Mouse (Mus musculus) T-helper 1 cell (primary cell): Measurements from ENCODE around the gene Nanos2.

Experiments used
- in situ Hi-C: fragments of 300-600 bp; cut with MboI, MseI; formaldehyde crosslinking; loops from one replicate; pipeline ENCODE4 v1.15.1; 2025; ENCODE audit warnings: high pct_unique_total_duplicates

Gene Nanos2

GRCm38 (mm10) chr7:18990601-18991295, 3.5 kb downstream of the Nanos2 start, which contains the start of gene Mypop:
TSS of gene Mypop (plus strand) at chr7:18991245.
- in situ Hi-C loops = no loop called here

DNA sequence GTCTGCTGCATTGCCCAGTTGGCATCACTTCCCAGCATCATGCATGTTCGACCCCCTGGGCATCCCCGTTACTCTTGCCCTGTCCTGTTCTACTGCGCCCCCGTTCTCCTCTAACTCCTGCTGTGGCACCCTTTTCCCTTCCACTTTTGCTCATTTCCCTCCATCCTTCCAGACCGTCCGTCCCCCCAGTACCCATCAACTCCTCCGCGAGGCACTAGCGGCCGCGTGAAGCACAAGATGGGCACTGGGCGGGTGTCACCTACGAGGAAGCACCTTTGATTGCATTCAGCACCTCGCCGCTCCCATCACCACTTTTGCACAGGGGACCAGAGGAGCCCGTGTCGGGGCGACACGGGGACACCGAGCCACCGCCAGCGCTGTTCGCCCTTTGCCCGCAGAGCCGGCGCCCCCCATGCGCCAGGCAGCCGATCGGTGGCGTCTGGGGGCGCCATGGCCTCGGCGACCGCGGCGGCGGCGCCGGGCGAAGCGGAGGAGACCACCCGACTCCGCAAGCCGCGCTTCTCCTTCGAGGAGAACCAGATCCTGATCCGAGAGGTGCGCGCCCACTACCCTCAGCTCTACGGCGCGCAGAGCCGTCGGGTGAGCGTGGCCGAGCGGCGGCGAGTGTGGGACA, 4.6 kb downstream of the Nanos2 start:
- in situ Hi-C loops = no loop called here

DNA sequence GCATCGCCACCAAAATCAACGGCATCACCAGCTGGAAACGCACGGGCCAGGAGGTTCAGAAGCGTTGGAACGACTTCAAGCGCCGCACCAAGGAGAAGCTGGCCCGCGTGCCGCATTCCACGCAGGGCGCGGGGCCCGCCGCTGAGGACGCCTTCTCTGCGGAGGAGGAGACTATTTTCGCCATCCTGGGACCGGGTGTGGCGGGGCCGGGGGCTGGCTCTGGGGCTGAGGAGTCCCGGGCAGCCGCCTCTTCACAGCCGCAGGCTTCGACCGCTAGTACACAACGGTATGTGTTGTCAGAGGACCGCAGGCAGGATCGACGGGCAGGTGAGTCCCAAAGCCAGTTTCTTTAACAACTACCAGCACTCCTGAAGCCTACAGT, 5.1 kb downstream of the Nanos2 start:
- in situ Hi-C loops = no loop called here

DNA sequence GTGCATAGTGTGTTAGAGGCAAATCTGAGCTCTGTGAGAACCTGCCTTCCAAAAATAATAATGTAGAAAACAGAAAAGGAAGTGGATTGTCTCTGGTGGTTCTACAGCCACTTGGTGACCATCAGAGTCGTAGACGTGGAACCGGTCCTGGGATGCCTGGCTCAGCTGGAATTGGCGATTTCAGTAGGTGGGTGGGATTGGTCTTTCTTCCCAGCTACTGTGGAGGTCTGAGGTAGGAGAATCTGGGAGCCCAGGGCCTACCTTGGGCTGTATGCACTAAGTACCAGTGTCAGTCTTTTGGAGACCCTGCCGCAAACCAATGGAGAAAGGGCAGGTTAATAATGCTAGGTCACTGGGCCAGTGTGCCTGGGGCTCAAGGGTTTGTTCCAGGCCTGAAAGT, 5.8 kb downstream of the Nanos2 start:
- in situ Hi-C loops = no loop called here

GRCm38 (mm10) chr7:18998835-18999234, 11.6 kb downstream of the Nanos2 start:
- in situ Hi-C loops = loop anchor here (5.0 kb wide), 1 partner anchor 87 kb away; the partner anchor contains the start of gene Ccdc61

DNA sequence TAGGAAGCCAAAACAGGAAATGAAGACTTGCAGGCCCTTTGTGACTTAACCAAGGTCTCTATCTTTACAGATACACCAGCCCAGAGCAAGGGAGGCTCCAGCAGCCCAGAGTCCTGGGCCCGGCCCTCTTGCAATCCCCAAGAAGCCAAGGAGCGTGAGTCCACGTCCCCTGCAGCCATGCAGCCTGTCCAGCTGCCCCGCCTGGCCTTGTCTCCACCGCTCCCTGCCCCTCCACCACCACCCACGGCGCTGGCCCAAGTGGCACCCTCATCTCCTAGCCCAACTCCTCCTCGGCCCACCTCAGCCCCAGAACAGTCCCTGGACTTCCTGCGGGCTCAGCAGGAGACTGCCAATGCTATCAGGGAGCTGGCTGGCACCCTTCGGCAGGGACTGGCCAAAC, 13.2 kb downstream of the Nanos2 start:
- in situ Hi-C loops = loop anchor here (25.0 kb wide), 1 partner anchor 937 kb away; no protein-coding TSS in a partner anchor

- in situ Hi-C loops = loop anchor here (25.0 kb wide), 1 partner anchor 936 kb away; no protein-coding TSS in a partner anchor
Observed at GRCm38 (mm10) chr7:19001066-19001806, 14.0 kb downstream of the Nanos2 start.

GRCm38 (mm10) chr7:19001807-19002085, 14.5 kb downstream of the Nanos2 start:
- in situ Hi-C loops = loop anchor here (25.0 kb wide), 1 partner anchor 936 kb away; no protein-coding TSS in a partner anchor

GRCm38 (mm10) chr7:19002115-19002514, 14.9 kb downstream of the Nanos2 start:
- in situ Hi-C loops = loop anchor here (25.0 kb wide), 1 partner anchor 935 kb away; no protein-coding TSS in a partner anchor

DNA sequence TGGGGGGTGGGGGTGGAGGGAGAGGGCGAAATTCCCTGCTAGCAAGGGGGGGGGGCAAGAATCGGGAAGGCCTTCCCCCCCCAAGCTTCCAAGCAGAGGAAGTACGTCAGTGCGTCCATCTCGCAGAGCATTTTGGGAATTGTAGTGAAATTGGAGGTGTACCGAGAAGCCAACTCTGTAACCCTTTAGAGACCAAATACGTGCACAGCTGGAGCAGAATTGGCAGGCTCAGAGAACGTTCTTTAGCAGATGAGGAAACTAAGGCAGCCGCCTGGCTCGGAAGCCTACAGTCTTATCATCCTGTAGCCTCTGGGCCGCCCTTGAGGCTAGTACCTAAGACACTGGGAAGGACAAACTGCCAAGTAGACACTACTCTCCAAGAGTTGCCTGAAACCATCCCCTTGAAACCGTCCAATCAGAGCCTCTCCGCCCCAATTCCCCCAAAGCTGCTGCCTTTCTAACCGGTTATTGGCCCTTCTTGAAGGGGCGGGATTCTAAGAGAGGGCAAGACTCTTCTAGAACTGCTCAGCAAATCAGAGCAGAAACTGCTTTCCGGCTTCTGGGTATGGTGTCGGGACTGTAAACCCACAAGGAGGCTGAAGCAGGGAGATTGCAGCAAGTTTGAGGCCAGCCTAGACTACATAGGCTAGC, 15.8 kb downstream of the Nanos2 start:
- in situ Hi-C loops = loop anchor here (25.0 kb wide), 1 partner anchor 934 kb away; no protein-coding TSS in a partner anchor

DNA sequence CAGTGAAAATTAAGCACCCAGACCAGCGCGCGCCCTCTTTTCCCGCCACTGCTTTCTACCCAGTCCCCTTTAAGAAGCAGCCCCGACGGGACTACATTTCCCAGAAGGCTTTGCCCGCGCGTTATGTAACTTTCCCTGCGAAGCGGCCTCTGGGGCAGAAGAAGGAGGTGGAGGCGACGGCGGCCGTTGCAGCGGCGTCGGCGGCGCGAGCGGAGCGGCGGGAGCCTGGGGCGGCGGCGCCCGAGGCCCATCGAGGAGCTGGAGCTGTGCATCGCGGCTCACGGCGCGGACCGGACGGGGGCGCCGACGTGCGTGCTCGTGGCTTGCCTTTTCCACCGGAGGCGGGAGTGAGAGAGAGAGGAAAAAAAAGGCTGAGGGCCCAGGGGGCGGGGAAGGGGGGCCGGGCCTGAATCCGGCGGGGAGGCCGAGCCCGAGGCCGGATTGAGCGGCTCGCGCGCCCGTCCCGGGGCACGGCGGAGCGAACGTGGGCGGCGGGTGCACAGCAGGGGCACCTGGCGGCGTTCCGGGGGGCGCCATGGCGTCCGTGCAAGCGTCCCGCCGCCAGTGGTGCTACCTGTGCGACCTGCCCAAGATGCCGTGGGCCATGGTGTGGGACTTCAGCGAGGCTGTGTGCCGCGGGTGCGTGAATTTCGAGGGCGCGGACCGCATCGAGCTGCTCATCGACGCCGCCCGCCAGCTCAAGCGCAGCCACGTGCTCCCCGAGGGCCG, 16.9 kb downstream of the Nanos2 start, which contains the start of gene Irf2bp1:
Gene Irf2bp1 (plus strand): TSS at position 143 of the 729 bp plus-strand sequence.
- in situ Hi-C loops = loop anchor here (25.0 kb wide), 1 partner anchor 933 kb away; no protein-coding TSS in a partner anchor

GRCm38 (mm10) chr7:19004631-19005079, 17.5 kb downstream of the Nanos2 start:
- in situ Hi-C loops = loop anchor here (25.0 kb wide), 1 partner anchor 933 kb away; no protein-coding TSS in a partner anchor

DNA sequence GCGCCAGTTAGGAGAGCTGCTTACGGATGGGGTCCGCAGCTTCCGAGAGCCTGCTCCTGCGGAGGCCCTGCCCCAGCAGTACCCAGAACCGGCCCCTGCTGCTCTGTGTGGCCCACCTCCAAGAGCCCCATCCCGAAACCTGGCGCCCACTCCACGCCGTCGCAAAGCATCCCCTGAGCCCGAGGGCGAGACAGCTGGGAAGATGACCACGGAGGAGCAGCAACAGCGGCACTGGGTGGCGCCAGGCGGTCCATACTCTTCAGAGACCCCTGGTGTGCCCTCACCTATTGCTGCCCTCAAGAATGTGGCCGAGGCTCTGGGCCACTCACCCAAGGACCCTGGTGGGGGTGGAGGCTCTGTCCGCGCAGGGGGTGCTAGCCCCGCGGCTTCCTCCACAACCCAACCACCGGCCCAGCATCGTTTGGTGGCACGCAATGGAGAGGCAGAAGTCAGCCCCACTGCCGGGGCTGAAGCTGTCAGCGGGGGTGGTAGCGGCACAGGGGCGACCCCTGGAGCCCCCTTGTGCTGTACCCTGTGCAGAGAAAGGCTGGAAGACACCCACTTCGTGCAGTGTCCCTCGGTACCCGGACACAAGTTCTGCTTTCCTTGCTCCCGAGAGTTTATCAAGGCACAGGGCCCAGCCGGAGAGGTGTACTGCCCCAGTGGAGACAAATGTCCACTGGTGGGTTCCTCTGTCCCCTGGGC, 18.4 kb downstream of the Nanos2 start:
- in situ Hi-C loops = loop anchor here (25.0 kb wide), 1 partner anchor 932 kb away; no protein-coding TSS in a partner anchor

- in situ Hi-C loops = loop anchor here (25.0 kb wide), 1 partner anchor 931 kb away; no protein-coding TSS in a partner anchor
Observed at GRCm38 (mm10) chr7:19006476-19006875, 19.3 kb downstream of the Nanos2 start.

DNA sequence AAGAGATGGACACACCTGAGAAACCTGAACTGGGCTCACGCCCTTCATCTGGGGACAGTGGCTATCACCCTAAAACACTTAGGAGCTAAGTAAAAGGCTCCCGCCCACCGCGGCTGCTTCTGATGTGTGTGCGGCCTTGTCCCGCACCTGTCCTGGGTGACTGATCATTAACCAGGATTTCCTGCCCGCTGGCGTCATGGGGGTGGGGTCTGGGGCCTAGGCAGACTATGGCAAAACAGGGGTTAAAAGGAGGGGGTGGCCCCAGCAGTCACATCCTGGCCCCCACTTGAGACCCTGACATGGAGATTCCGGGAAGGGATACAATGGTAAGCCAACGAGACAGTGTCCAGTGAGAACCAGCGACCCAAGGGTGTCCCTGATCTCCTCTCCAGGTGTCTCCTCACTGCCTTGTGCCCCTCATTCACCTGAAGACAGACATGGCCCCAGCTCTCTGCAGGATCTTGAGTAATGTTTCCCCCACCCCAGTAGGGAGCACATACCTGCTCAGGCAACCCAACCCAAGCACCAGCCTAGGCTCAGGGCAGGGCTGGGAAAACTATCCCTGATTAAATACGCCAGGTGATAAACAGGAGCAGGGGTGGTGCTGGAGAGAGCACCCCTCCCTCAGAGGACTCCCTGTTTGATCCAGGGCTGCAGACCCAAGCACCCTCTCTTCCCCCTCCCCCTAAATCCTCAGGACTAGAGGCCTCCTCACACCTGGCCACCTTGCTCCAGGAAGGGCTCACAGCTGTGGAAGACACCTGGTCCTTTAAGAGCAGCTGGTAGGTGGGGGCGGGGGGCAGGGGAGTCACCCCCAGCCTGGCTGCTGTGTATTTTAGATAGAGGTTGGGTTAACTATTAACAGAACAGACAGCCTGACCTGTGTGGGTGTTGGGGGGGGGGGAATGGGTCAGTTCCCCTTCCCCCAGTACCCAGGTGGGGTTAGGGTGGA, 20.1 kb downstream of the Nanos2 start:
- in situ Hi-C loops = loop anchor here (25.0 kb wide), 1 partner anchor 930 kb away; no protein-coding TSS in a partner anchor

DNA sequence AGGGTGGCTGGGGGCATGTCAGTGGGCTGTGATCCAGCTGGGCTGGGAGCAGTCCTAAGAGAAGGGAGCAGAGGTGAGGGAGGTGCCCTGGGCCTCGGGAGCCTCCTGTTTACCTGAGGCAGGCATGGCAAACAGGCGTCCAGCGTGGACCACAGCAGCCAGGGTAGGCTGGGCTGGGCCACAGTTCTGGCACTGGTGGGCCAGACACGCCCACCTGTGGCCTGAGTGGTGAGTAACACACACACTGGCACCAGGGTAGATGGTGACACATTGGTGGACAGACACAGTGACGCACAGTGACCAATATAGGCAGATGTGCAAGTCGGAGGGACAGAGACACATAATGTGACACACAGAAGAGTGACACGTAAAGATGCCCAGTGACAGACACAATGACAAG, 23.4 kb downstream of the Nanos2 start:
- in situ Hi-C loops = loop anchor here (25.0 kb wide), 1 partner anchor 927 kb away; no protein-coding TSS in a partner anchor

GRCm38 (mm10) chr7:19012025-19012621, 24.9 kb downstream of the Nanos2 start:
- in situ Hi-C loops = loop anchor here (25.0 kb wide), 1 partner anchor 925 kb away; no protein-coding TSS in a partner anchor

GRCm38 (mm10) chr7:19012882-19013281, 25.7 kb downstream of the Nanos2 start:
- in situ Hi-C loops = loop anchor here (25.0 kb wide), 1 partner anchor 924 kb away; no protein-coding TSS in a partner anchor
